Mouse (Mus musculus) brain, embryonic 14.5 days (tissue): ENCODE data around the gene Kmt5b. TPM values are rescaled to one million over a fixed set of nuclear protein-coding genes. Genes with fewer than 3 reads are reported as not detected.

Source experiments
- DNase-seq: peaks from one replicate; pipeline ENCODE4 v3.0.0-alpha.2; 2011; ENCODE audit warnings: low read depth
- CTCF ChIP-seq: fragments of 200-500 bp; IDR thresholded peaks from 2 replicates; pipeline ENCODE4 v1.5.1; 2012; ENCODE audit warnings: inconsistent platforms, mild to moderate bottlenecking, moderate library complexity, borderline replicate concordance; ENCODE audit not compliant: insufficient read depth, insufficient read length; ENCODE audit errors: extremely low read depth
- POLR2A ChIP-seq: fragments of 200-500 bp; IDR thresholded peaks from 2 replicates; pipeline ENCODE4 v1.6.1; 2012; ENCODE audit warnings: mild to moderate bottlenecking, inconsistent platforms, borderline replicate concordance; ENCODE audit not compliant: poor library complexity, insufficient read depth, insufficient read length, severe bottlenecking; ENCODE audit errors: extremely low read depth
- polyA plus RNA-seq: library from polyadenylated mRNA; depleted of rRNA; stranded (reverse); fragments of >200 nt; gene quantifications from 2 replicates; pipeline ENCODE4 v1.2.3, GENCODE M21; 2012

Gene Kmt5b
- polyA plus RNA-seq, 1 experiment = 62.8 TPM

DNA sequence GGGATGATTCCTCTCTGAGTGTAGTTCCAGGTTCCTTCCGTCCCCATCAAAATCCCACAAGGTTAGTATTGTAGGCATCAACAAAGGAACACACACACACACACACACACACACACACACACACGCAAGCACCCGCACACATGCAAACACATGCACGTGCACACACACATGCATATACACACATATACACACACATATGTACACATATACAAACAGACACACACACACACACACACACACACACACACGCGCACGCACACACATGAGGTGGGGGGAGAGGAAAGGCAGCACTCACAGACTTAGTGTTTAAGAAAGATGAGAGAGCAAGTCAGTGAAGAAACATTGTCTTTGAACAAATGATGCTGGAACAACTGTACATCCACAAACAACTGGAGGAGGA, 23.9 kb upstream of the Kmt5b start:
- peak; percentile 55 for DNase-seq
- TF ChIP-seq POLR2A (no peak), CTCF (no peak)

GRCm38 (mm10) chr19:3743851-3744512, 23.2 kb upstream of the Kmt5b start:
- DNase-seq = peak; percentile 90
- TF ChIP-seq CTCF (no peak), POLR2A (peak; percentile 68; the same call in 1 of the 2 replicates)

GRCm38 (mm10) chr19:3752621-3753239, 14.5 kb upstream of the Kmt5b start:
- no peak for DNase-seq
- TF ChIP-seq POLR2A = no peak
- no peak for TF ChIP-seq CTCF

GRCm38 (mm10) chr19:3753240-3753633, 14.0 kb upstream of the Kmt5b start:
- DNase-seq = no peak
- no peak for TF ChIP-seq CTCF
- no peak for TF ChIP-seq POLR2A

DNA sequence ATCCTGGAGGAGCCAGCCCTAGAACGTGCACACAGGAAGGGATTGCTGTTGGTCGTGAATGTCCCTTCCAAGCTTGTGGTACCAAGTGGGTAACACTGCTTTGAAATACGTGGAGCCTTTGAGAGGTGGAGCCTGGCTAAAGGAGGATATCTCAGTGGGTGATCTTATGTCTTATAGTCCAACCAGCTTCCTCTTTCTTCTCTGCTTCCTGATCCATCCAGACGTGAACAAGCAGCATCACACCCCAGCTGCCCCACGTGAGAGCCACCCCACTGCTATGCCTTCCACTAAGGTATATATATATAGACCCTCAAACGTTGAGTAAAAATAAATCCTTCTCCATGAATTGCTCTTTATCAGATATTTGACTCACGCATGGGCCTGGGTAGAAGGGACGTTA, 13.5 kb upstream of the Kmt5b start:
- TF ChIP-seq CTCF (no peak), POLR2A (no peak)

GRCm38 (mm10) chr19:3757861-3758260, 9.4 kb upstream of the Kmt5b start:
- DNase-seq = no peak
- TF ChIP-seq POLR2A (no peak), CTCF (no peak)

More for the DNA sequence above, 13.5 kb upstream of the Kmt5b start:
- DNase-seq = no peak

DNA sequence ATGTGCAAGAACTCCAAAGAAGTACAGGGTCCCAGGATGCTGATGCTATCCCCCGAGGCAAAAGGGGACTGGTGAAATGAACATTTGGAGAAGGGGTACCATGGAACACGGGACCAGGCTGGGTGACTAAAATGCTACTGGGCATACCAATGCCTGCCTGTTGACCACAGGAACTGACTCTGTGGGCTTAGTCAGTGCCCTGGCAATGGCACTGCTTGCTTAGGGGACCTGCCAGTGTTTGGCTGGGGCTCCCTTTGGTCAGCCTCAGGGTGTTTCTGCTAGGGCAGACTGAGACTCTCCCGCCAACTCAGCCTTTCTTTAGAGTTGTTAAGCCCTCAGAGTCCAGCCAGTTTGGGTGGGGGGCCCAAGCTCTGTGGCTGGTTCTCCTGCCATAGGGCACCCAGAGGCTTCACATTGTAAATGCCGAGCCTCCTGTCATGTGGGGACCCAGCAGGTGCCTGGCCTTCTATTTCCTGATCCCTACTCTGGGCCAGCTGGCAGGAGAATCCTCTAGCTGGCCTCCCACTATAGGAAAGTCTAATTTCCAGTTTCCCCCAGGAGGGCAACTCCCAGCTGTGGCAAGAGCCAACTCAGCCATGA, 1.9 kb upstream of the Kmt5b start:
- no peak for DNase-seq
- TF ChIP-seq POLR2A (no peak), CTCF (no peak)

GRCm38 (mm10) chr19:3766378-3766777, 843 bp upstream of the Kmt5b start:
- DNase-seq = no peak
- no peak for TF ChIP-seq POLR2A
- TF ChIP-seq CTCF = no peak

DNA sequence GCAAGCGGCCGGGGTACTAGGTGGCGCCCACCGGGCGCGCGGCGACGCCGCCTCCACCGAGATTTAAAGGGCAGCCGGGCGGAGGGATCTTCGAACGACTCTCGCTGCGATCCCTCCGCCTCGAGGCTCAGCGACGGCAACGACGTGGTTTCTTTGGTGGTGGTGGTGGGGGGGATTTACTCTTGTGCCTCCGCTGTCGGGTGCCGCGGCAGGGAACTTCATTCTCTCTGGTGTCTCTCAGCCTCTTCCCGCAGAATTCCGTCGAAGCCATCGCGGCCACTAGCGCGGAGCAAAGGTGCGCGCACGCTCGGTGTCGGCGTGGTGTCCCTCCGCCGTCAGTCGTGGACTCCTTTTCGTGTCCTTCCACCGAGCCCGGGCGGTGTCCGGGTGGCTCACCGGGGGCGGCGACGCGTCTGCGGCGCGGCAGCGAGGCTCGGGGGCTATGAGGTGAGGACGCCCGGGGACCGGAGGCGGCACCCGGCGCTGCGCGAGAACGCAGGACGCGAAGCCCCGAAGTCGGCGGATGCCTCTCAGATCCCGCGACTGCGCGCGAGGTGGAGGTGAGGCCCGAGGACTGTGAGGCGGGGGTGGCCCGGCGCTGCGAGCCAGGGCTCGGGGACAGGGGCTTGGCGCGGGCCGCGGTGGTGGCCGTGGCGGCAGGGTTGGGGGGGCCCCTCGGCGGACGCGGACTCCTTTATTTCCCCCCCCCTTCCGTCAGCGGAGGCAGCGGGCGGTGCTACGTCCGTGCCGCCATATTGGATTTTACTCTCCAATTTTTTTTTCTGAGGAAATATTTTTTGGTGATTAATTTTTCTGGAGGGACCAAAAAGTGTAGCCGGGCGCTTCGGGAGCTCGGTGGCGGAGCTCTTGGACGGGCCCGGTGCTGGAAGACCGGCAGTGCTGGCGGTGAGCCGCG, 818 bp downstream of the Kmt5b start:
- TF ChIP-seq POLR2A (peak; percentile 100), CTCF (no peak)
- DNase-seq = peak; percentile 97

DNA sequence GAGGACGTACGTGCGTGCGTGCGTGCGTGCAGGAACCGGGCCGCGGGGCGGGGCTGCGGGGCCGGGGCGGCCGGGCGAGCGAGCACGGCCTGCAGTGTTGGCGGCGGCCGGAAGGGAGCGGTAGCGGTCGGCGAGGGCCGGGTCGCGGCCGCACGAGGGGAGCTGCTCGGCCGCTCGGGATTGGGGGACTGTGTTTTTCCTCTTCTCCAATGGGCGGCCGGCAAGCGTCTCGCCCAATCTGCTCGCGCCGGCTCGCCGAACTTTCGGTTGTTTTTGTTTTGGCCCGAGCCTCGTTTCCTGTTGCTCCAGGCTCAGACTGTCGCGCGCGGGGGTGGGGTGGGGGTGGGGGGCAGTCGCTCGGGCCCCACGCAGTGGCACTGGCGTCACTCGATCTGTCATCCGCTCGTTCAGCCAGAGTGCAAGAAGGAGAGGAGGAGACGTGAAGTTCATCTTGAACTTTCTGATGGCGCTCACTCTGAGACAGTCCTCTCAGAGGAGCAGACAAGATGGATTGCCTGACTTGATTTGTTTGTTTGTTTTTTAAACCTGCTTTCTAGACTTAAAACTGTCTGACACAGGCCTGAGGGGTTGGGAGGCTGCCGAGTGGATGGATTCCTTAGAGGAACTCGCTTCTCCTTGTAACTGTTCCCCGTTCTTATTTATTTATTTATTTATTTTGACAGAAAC, 1.6 kb downstream of the Kmt5b start:
- DNase-seq = peak; percentile 96
- TF ChIP-seq CTCF (peak; percentile 45; the same call in 1 of the 2 replicates), POLR2A (no peak; the same call in 1 of the 2 replicates)
